Mouse (Mus musculus): Measurements from ENCODE around the gene Gh. TPM values are rescaled to one million over a fixed set of nuclear protein-coding genes. Genes with fewer than 3 reads are reported as not detected.
"Not testable (repeated sequence)": the region's sequence is repeated elsewhere in the genome, so short reads cannot be mapped to it uniquely, and the experiment has no call there.

Gene Gh
- not detected in 2 replicates for polyA plus RNA-seq (2015; fragmentation: Nextera tagmentation; extraction: Ambion mirVana)

DNA sequence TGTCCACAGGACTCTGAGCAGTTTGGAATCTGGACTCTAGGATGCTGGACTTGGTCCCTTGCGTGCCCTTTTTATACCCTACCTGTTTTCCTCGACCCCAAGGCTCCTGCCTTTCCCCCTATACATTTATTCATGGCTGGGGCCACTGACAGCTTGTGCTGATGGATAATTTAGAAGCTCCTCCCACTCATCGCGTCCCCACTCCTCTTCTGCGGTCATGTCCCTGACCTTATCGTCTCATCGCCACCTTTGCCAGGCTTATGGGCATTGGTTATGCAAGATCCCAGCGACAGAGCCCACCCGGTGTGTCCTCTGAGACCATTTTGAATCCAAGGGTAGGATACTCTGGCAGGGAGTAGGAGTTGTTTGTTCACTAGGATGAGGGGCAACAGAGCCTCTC is at the start of gene Gh:
Gene Gh, minus strand, starts transcription at position 101 of the 400 bp plus-strand sequence.
- Histone ChIP-seq H3K27me3 (replicated peaks) (no peaks in the 10 kb centered on the region), H3K4me3 (replicated peaks) (no peak within 1 kb of the TSS), H3K9ac (no peak within 1 kb of the TSS), H3K9me3 (no peaks in the 10 kb centered on the region), H3K36me3 (no peaks in the 10 kb centered on the region), H3K4me1 (no peaks in the 10 kb centered on the region), H3K27ac (no peak within 1 kb of the TSS), H3K4me2 (no peak within 1 kb of the TSS)
- 72% methylated on average over 9 of the region's 9 CpGs for WGBS
- no peak for ATAC-seq (ENCODE audit: insufficient read depth, low FRiP score, low read depth)

DNA sequence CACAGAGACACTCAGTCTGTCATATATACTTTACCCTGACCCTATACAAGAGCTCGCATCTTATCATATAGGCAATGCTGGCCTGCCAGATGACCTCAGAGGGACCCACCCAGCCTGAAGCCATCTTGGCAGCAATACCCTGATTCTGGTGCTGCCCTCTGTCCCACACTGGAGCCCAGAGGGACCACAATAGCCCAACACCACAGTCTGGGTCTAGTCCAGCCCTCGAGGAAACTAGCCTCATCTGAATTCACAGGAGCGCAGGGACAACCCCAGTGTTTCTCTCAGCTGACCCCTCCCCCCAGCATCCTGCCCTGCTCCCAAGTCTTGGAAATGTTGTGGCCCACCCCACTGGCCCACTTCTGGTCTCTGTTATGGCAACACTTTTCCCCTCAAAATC is 49.6 kb upstream of the Gh start:
- no peak overlapping the region for H3K27ac ChIP-seq
- no peaks in the 10 kb centered on the region for H3K9me3 ChIP-seq
- ATAC-seq (ENCODE audit: insufficient read depth, low FRiP score, low read depth), result no peak
- no peak overlapping the region for H3K4me2 ChIP-seq
- no peak overlapping the region for H3K4me3 ChIP-seq (replicated peaks)
- no peaks in the 10 kb centered on the region for H3K27me3 ChIP-seq (replicated peaks)
- 64% methylated on average over 3 of the region's 3 CpGs for WGBS
- H3K9ac ChIP-seq, result no peak overlapping the region
- H3K36me3 ChIP-seq, result no peaks in the 10 kb centered on the region
- 0 out of 2 replicates have a peak, but pooled peaks cover 4% of the 10 kb centered on the region for H3K4me1 ChIP-seq

DNA sequence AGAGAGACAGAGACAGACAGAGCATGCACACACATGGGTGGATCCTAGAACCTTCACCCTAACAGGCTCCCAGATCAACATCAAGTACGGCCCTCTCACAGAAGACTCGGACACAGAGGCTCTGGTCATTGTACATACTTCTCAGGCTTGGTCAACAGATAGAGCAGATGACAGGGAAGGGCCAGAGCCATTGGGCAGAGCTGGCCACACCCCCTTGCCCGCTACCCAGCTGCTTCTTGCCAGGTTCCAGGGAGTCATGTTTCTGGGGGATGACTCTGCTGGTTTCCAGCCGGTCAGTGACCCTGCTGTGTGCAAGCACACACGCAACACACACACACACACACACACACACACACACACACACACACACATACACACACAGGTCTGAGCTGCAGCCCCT is 49.2 kb upstream of the Gh start:
- WGBS, result 55% methylated on average over 5 of the region's 5 CpGs
- ATAC-seq (ENCODE audit: insufficient read depth, low FRiP score, low read depth), result no peak

DNA sequence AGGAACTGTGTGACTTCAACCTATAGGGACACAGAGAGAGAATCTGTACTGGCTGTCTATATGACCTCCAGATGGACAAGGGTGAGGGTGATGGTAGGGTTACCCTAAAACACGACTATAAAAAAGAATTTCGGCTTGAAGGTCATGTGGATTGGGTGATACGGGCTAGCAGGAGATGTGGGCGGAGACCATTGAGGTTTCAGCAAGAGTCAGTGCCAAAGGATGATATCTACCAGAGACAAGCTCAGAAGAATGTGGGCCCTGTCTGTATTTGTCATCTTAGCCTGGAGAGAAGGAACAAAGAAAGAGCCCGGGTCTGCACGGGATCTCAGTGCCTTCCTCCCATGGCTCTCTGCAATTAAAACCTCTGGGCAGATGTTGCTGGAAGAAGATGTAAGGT is 48.1 kb upstream of the Gh start:
- Histone ChIP-seq H3K27me3 (replicated peaks) (no peaks in the 10 kb centered on the region), H3K27ac (no peak overlapping the region), H3K9me3 (no peaks in the 10 kb centered on the region), H3K4me3 (replicated peaks) (no peak overlapping the region), H3K4me1 (no peaks in the 10 kb centered on the region; the same call in 1 of the 2 replicates), H3K9ac (no peak overlapping the region), H3K36me3 (no peaks in the 10 kb centered on the region), H3K4me2 (no peak overlapping the region)
- no peak for ATAC-seq (ENCODE audit: insufficient read depth, low FRiP score, low read depth)
- 71% methylated on average over 6 of the region's 6 CpGs for WGBS

More for the DNA sequence above, 49.2 kb upstream of the Gh start:
- H3K27me3 ChIP-seq (replicated peaks), result no peaks in the 10 kb centered on the region
- H3K27ac ChIP-seq, result no peak overlapping the region
- H3K9me3 ChIP-seq, result no peaks in the 10 kb centered on the region
- H3K9ac ChIP-seq, result no peak overlapping the region
- H3K4me3 ChIP-seq (replicated peaks), result no peak overlapping the region
- H3K4me1 ChIP-seq, result 0 out of 2 replicates have a peak, but pooled peaks cover 3% of the 10 kb centered on the region
- H3K4me2 ChIP-seq, result no peak overlapping the region
- H3K36me3 ChIP-seq, result no peaks in the 10 kb centered on the region

DNA sequence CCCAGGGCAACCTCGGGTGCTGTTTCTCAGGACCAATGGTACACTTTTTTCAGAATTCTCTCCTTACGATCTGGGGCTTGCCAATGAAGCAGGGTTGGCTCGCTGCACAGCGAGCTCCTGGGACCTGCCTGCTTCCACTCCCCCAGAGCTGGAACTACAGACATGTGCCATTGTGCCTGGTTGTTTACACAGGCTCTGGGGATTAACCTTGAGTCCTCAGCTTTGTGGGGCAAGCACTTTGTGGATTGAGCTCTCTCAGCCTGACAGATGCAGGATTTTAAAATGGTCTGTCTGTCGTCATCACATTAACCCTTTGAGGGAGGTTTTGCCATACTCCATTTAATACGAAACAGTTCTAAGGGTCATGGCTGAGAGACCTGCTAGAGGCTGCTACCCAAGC is 43.2 kb upstream of the Gh start:
- Histone ChIP-seq H3K27ac (no peak overlapping the region), H3K4me2 (no peak overlapping the region), H3K9me3 (no peaks in the 10 kb centered on the region), H3K9ac (no peak overlapping the region), H3K4me1 (no peaks in the 10 kb centered on the region; the same call in 1 of the 2 replicates), H3K27me3 (replicated peaks) (no peaks in the 10 kb centered on the region), H3K4me3 (replicated peaks) (no peak overlapping the region), H3K36me3 (no peaks in the 10 kb centered on the region)
- ATAC-seq (ENCODE audit: insufficient read depth, low FRiP score, low read depth), result peak; percentile 65; the same call in 1 of the 2 replicates
- 30% methylated on average over 6 of the region's 6 CpGs for WGBS

DNA sequence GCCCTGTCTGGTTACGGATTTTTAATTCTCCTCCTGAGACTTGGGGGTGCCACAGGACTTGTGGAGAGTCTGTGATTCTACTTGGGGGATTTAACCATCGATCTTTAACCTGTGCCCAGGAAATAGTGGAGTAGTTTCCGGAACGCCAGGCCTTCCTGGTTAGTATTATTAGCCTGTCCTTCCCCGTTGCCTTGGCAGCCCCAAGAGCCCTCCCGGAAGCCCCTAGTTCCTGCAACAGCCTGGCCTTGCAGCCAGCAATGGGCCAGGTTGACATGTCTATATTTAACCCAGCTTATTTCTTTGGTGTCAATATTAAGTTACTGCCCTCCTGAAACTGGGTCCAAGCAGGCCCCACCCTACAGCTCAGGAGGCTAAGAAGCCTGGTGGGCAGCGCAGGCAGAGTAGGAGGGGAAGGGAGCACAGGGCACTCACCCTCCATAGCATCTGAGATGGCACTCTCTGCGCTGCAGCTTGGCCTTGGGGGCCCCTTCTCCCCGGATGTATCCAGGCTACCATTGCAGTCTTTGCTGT is 39.4 kb upstream of the Gh start:
- Histone ChIP-seq H3K4me3 (replicated peaks) (no peak overlapping the region), H3K9me3 (no peaks in the 10 kb centered on the region), H3K27ac (no peak overlapping the region), H3K4me2 (no peak overlapping the region), H3K4me1 (no peaks in the 10 kb centered on the region; the same call in 1 of the 2 replicates), H3K36me3 (no peaks in the 10 kb centered on the region), H3K9ac (no peak overlapping the region), H3K27me3 (replicated peaks) (no peaks in the 10 kb centered on the region)
- no peak for ATAC-seq (ENCODE audit: insufficient read depth, low FRiP score, low read depth)
- WGBS, result 76% methylated on average over 9 of the region's 9 CpGs

DNA sequence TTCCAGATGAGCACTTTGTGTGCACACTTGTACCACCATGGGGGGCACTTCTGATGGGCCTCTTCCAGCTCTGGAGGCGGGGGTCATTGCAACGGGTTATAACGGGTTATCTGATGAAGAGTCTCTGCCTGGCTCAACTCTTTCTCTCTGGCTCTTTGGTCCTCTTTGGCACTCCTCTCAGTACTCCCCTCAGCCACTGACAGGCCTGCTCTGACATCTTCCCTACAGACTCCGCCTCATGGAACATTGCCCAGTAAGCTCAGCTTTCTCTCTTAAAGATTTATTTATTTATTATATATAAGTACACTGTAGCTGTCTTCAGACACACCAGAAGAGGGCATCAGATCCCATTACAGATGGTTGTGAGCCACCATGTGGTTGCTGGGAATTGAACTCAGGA is 37.7 kb upstream of the Gh start:
- H3K9me3 ChIP-seq; H3K27ac ChIP-seq; H3K4me2 ChIP-seq; ATAC-seq (ENCODE audit: insufficient read depth, low FRiP score, low read depth); H3K27me3 ChIP-seq (replicated peaks); H3K4me1 ChIP-seq; H3K36me3 ChIP-seq; H3K9ac ChIP-seq; H3K4me3 ChIP-seq (replicated peaks): not testable (repeated sequence)
- 86% methylated on average over 4 of the region's 4 CpGs for WGBS

DNA sequence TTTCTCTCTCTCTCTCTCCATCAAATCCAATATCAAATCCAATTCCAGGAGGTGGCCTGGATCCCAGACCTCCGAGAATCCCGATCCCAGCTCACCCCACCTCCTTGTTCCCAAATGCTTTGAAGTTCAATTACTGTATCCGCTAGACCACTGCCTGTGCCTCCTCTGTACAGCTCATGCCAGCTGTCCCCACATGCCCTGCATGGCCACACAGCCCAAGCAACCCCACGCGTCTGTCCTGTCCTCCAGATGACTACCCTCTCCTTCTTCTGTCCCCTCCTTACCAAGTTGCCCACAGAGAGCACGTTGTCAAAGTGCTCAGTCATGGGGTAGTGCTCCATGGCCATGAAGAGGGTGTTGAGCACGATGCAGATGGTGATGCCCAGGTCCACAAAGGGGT is 37.2 kb upstream of the Gh start:
- H3K4me2 ChIP-seq, result no peak overlapping the region
- no peak for ATAC-seq (ENCODE audit: insufficient read depth, low FRiP score, low read depth)
- no peaks in the 10 kb centered on the region for H3K9me3 ChIP-seq
- 79% methylated on average over 7 of the region's 7 CpGs for WGBS
- no peaks in the 10 kb centered on the region for H3K27me3 ChIP-seq (replicated peaks)
- no peaks in the 10 kb centered on the region for H3K36me3 ChIP-seq
- H3K27ac ChIP-seq, result no peak overlapping the region
- no peak overlapping the region for H3K9ac ChIP-seq
- H3K4me1 ChIP-seq, result no peaks in the 10 kb centered on the region
- no peak overlapping the region for H3K4me3 ChIP-seq (replicated peaks)

DNA sequence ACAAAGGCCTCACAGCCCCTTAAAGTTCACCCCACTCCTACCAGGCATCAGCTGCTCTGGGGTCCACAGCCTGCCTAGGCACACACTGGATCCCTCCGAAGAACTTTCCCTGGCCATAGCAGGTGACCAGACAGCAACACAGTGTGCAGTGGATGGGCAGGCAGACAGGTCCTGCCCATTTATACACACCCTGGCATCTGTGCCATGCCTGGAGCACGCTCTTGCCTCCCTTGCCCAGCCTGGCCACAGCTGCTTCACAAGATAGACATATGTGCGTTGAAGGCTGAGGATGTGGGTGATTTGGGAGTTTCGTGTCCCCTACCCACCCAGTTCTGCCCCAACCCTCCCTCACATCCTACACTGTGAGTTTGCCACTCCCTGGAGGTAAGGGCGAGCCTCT is 36.4 kb upstream of the Gh start:
- H3K9me3 ChIP-seq, result no peaks in the 10 kb centered on the region
- WGBS, result 80% methylated on average over 5 of the region's 5 CpGs
- no peak overlapping the region for H3K27ac ChIP-seq
- no peaks in the 10 kb centered on the region for H3K4me1 ChIP-seq
- H3K9ac ChIP-seq, result no peak overlapping the region
- H3K36me3 ChIP-seq, result no peaks in the 10 kb centered on the region
- no peak overlapping the region for H3K4me3 ChIP-seq (replicated peaks)
- ATAC-seq (ENCODE audit: insufficient read depth, low FRiP score, low read depth), result no peak
- H3K4me2 ChIP-seq, result no peak overlapping the region
- no peaks in the 10 kb centered on the region for H3K27me3 ChIP-seq (replicated peaks)

DNA sequence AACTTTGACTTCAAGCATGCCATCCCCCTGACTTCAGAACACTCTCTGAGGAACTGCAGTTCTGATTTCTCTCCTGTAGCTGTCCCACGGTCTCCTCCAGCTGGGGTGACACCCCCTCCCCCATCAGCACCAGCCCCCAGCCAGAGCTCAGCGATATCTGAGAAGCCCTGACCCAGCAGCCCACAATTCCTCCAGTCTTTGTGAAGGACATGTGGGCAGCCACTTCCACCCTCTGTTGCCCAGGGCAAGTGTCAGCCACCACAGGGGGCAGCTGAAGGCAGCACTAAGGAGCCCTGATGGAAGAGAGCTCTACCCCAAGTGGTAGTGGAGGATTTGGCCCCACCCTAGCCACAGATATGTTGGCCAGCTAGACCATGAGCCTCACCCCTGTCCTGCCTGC is 32.4 kb upstream of the Gh start:
- Histone ChIP-seq H3K27ac (no peak overlapping the region), H3K4me1 (no peaks in the 10 kb centered on the region; the same call in 1 of the 2 replicates), H3K36me3 (no peaks in the 10 kb centered on the region), H3K9ac (no peak overlapping the region), H3K4me3 (replicated peaks) (no peak overlapping the region), H3K4me2 (no peak overlapping the region), H3K9me3 (no peaks in the 10 kb centered on the region), H3K27me3 (replicated peaks) (no peaks in the 10 kb centered on the region)
- no peak for ATAC-seq (ENCODE audit: insufficient read depth, low FRiP score, low read depth)
- 5% methylated on average over 2 of the region's 2 CpGs for WGBS

DNA sequence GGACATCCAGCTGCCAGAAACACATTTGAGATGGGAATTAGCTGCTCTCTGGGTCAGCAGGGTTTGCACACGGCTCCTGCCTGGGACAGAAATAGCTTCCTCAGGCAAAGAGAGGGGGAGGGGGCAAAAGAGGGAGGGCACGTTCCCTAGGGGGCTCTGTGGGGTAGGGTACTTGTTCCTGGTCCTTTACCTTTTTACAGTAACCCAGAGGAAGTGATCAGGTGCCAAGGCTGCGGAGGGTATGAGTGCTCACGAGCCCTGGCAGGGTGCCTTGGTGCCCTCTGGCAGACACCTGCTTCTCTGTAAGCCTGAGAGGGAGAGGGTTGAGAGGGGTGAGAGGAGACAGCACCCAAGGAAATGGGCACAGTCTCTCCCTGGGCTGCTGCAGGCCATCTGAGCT is 30.8 kb upstream of the Gh start:
- no peak overlapping the region for H3K9ac ChIP-seq
- no peak overlapping the region for H3K4me3 ChIP-seq (replicated peaks)
- H3K27me3 ChIP-seq (replicated peaks), result no peaks in the 10 kb centered on the region
- no peak overlapping the region for H3K27ac ChIP-seq
- 50% methylated on average over 4 of the region's 4 CpGs for WGBS
- no peaks in the 10 kb centered on the region for H3K36me3 ChIP-seq
- H3K4me2 ChIP-seq, result no peak overlapping the region
- ATAC-seq (ENCODE audit: insufficient read depth, low FRiP score, low read depth), result no peak
- peaks cover 2% of the 10 kb centered on the region; the same call in 1 of the 2 replicates for H3K4me1 ChIP-seq
- H3K9me3 ChIP-seq, result no peaks in the 10 kb centered on the region

DNA sequence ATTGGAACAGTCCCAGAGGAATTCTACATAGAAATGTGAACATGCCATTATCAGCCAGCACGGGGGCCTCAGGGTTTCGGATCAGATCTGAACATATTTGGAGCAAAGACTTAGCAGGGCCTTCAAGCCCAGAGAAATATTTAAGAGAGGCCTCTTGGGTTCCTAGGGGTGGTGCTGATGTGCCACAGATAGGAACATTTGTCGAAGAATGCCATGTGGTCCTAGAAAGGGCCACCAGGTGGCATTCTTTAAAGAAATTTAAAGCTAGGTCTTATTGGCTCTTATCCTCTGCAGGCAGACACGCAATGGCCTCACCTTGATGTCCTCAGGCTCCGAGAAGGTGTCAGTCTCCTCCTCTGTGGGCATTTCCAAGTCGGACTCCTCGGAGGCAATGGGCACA is 28.0 kb upstream of the Gh start:
- Histone ChIP-seq H3K27me3 (replicated peaks) (no peaks in the 10 kb centered on the region), H3K27ac (no peak overlapping the region), H3K4me3 (replicated peaks) (no peak overlapping the region), H3K9me3 (no peaks in the 10 kb centered on the region), H3K4me2 (no peak overlapping the region), H3K9ac (no peak overlapping the region), H3K4me1 (peaks cover 2% of the 10 kb centered on the region; the same call in 1 of the 2 replicates), H3K36me3 (no peaks in the 10 kb centered on the region)
- 52% methylated on average over 7 of the region's 7 CpGs for WGBS
- no peak for ATAC-seq (ENCODE audit: insufficient read depth, low FRiP score, low read depth)

DNA sequence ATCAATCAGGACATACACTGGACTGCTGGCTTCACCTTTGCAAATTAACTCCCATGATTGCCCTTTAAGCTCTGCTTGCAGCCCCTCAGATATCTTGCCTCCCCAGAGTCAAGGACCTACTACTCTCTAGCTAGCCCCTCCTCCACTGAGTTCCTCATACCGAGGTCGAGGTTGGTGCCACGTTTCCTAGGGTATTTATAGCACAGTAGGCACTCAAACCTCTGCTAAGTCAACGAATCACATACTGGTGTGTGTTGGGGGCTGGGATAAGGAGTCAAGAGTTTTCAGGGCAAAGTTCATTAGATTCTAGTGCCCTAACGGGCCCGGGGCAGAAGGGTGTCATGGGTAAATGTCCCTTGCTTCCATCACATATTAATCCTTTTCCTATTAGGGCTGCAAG is 27.5 kb upstream of the Gh start:
- no peak for ATAC-seq (ENCODE audit: insufficient read depth, low FRiP score, low read depth)
- Histone ChIP-seq H3K27me3 (replicated peaks) (no peaks in the 10 kb centered on the region), H3K36me3 (no peaks in the 10 kb centered on the region), H3K9me3 (no peaks in the 10 kb centered on the region), H3K9ac (no peak overlapping the region), H3K27ac (no peak overlapping the region), H3K4me2 (no peak overlapping the region), H3K4me1 (peaks cover 2% of the 10 kb centered on the region; the same call in 1 of the 2 replicates), H3K4me3 (replicated peaks) (no peak overlapping the region)
- 41% methylated on average over 6 of the region's 6 CpGs for WGBS

All from stomach, embryonic 15.5 days (tissue).